Mouse (Mus musculus) neural tube, embryonic 12.5 days (tissue): ENCODE results near the gene Nostrin. TPM values are rescaled to one million over a fixed set of nuclear protein-coding genes. Genes with fewer than 3 reads are reported as not detected.

ENCODE experiments used
- polyA plus RNA-seq: library from polyadenylated mRNA; unstranded; fragments of >200 nt; fragmentation: Nextera tagmentation; extraction: Ambion mirVana; gene quantifications from 2 replicates; pipeline ENCODE4 v1.2.1, GENCODE M21; 2016

Nostrin gene
- polyA plus RNA-seq, 1 experiment from 2014 or later: 1.2 TPM

Other genes starting within 250 kb of the Nostrin start
- 145 and 156 TPM in 2 replicates for gene Spc25, start 70.4 kb downstream of the Nostrin start, polyA plus RNA-seq
- 0.72 and 0.76 TPM in 2 replicates for gene G6pc2, start 75.3 kb downstream of the Nostrin start, polyA plus RNA-seq
- not detected in 2 replicates for gene Abcb11, start 206.8 kb downstream of the Nostrin start, polyA plus RNA-seq
- not detected in 2 replicates for gene Dhrs9, start 244.6 kb downstream of the Nostrin start, polyA plus RNA-seq